Mouse (Mus musculus): ENCODE data around the gene F13b. TPM values are rescaled to one million over a fixed set of nuclear protein-coding genes. Genes with fewer than 3 reads are reported as not detected.

The F13b gene
- not detected in 2 replicates for polyA plus RNA-seq (2012; rRNA removed)

- no peaks in the 10 kb centered on the region for H3K4me1 ChIP-seq (ENCODE audit: control insufficient read depth, insufficient read depth, insufficient read length)
- DNase-seq (ENCODE audit: low read depth in 1 of 2, low spot score in 2 of 2): no peak
- H3K4me3 ChIP-seq (ENCODE audit: extremely low read depth, insufficient read depth, insufficient read length): no peak within 1 kb of the TSS
- TF ChIP-seq POLR2A (IDR thresholded peaks at IDR 0.05; ENCODE audit: low read depth, low read length): no peak
- no peak for TF ChIP-seq CTCF (IDR thresholded peaks at IDR 0.05; ENCODE audit: extremely low read depth, insufficient read depth, insufficient read length, insufficient replicate concordance)
- no peaks in the 10 kb centered on the region for H3K27me3 ChIP-seq (ENCODE audit: control insufficient read depth, insufficient read depth, low read length)
- H3K36me3 ChIP-seq (ENCODE audit: control insufficient read depth, insufficient read depth, low read length): no peaks in the 10 kb centered on the region
- H3K27ac ChIP-seq (ENCODE audit: insufficient read depth, low read length): no peak within 1 kb of the TSS
- 91% methylated on average over 3 of the region's 3 CpGs for WGBS
Observed at GRCm38 (mm10) chr1:139501258-139501752, at the start of gene F13b. Gene F13b, plus strand, starts transcription at chr1:139501702.

GRCm38 (mm10) chr1:139454340-139455225 is 46.9 kb upstream of the F13b start, which contains the start of gene Aspm:
Gene Aspm, plus strand, starts transcription at chr1:139454772.
- Histone ChIP-seq H3K27me3 (ENCODE audit: control insufficient read depth, insufficient read depth, low read length) (no peaks in the 10 kb centered on the region), H3K27ac (ENCODE audit: insufficient read depth, low read length) (no peak within 1 kb of the TSS; the same call in 1 of the 2 replicates), H3K4me1 (ENCODE audit: control insufficient read depth, insufficient read depth, insufficient read length) (peaks cover 9% of the 10 kb centered on the region; the same call in 1 of the 2 replicates), H3K4me3 (ENCODE audit: extremely low read depth, insufficient read depth, insufficient read length) (peak within 1 kb of the TSS; percentile 66), H3K36me3 (ENCODE audit: control insufficient read depth, insufficient read depth, low read length) (no peaks in the 10 kb centered on the region)
- TF ChIP-seq CTCF (IDR thresholded peaks at IDR 0.05; ENCODE audit: extremely low read depth, insufficient read depth, insufficient read length, insufficient replicate concordance) (no peak), POLR2A (IDR thresholded peaks at IDR 0.05; ENCODE audit: low read depth, low read length) (no peak)
- WGBS: under 1% methylated on average over 65 of the region's 65 CpGs
- DNase-seq (ENCODE audit: low read depth in 1 of 2, low spot score in 2 of 2): peak; percentile 89 to 96

- H3K27me3 ChIP-seq (ENCODE audit: control insufficient read depth, insufficient read depth, low read length): no peaks in the 10 kb centered on the region
- H3K4me1 ChIP-seq (ENCODE audit: control insufficient read depth, insufficient read depth, insufficient read length): peaks cover 9% of the 10 kb centered on the region; the same call in 1 of the 2 replicates
- TF ChIP-seq CTCF (IDR thresholded peaks at IDR 0.05; ENCODE audit: extremely low read depth, insufficient read depth, insufficient read length, insufficient replicate concordance): no peak
- TF ChIP-seq POLR2A (IDR thresholded peaks at IDR 0.05; ENCODE audit: low read depth, low read length): no peak
- peak overlapping the region; percentile 66 for H3K4me3 ChIP-seq (ENCODE audit: extremely low read depth, insufficient read depth, insufficient read length)
- WGBS: 2% methylated on average over 17 of the region's 17 CpGs
- no peak overlapping the region; the same call in 1 of the 2 replicates for H3K27ac ChIP-seq (ENCODE audit: insufficient read depth, low read length)
- no peak for DNase-seq (ENCODE audit: low read depth in 1 of 2, low spot score in 2 of 2)
- H3K36me3 ChIP-seq (ENCODE audit: control insufficient read depth, insufficient read depth, low read length): no peaks in the 10 kb centered on the region
Observed at GRCm38 (mm10) chr1:139455226-139455869, 46.2 kb upstream of the F13b start.

GRCm38 (mm10) chr1:139460807-139461206 is 40.7 kb upstream of the F13b start:
- no peaks in the 10 kb centered on the region for H3K4me1 ChIP-seq (ENCODE audit: control insufficient read depth, insufficient read depth, insufficient read length)
- H3K36me3 ChIP-seq (ENCODE audit: control insufficient read depth, insufficient read depth, low read length): no peaks in the 10 kb centered on the region
- H3K27me3 ChIP-seq (ENCODE audit: control insufficient read depth, insufficient read depth, low read length): no peaks in the 10 kb centered on the region
- 58% methylated on average over 5 of the region's 5 CpGs for WGBS
- no peak for TF ChIP-seq CTCF (IDR thresholded peaks at IDR 0.05; ENCODE audit: extremely low read depth, insufficient read depth, insufficient read length, insufficient replicate concordance)
- TF ChIP-seq POLR2A (IDR thresholded peaks at IDR 0.05; ENCODE audit: low read depth, low read length): no peak
- no peak overlapping the region for H3K27ac ChIP-seq (ENCODE audit: insufficient read depth, low read length)
- no peak overlapping the region for H3K4me3 ChIP-seq (ENCODE audit: extremely low read depth, insufficient read depth, insufficient read length)
- no peak for DNase-seq (ENCODE audit: low read depth in 1 of 2, low spot score in 2 of 2)

GRCm38 (mm10) chr1:139465936-139466335 is 35.6 kb upstream of the F13b start:
- no peak overlapping the region for H3K27ac ChIP-seq (ENCODE audit: insufficient read depth, low read length)
- 83% methylated on average over 11 of the region's 11 CpGs for WGBS

GRCm38 (mm10) chr1:139478898-139479297 is 22.6 kb upstream of the F13b start:
- no peaks in the 10 kb centered on the region for H3K4me1 ChIP-seq (ENCODE audit: control insufficient read depth, insufficient read depth, insufficient read length)
- 97% methylated on average over 11 of the region's 11 CpGs for WGBS
- no peak for TF ChIP-seq CTCF (IDR thresholded peaks at IDR 0.05; ENCODE audit: extremely low read depth, insufficient read depth, insufficient read length, insufficient replicate concordance)
- no peaks in the 10 kb centered on the region for H3K27me3 ChIP-seq (ENCODE audit: control insufficient read depth, insufficient read depth, low read length)
- peaks cover 5% of the 10 kb centered on the region for H3K36me3 ChIP-seq (ENCODE audit: control insufficient read depth, insufficient read depth, low read length)
- no peak for DNase-seq (ENCODE audit: low read depth in 1 of 2, low spot score in 2 of 2)
- no peak overlapping the region for H3K4me3 ChIP-seq (ENCODE audit: extremely low read depth, insufficient read depth, insufficient read length)
- no peak overlapping the region for H3K27ac ChIP-seq (ENCODE audit: insufficient read depth, low read length)

More at GRCm38 (mm10) chr1:139465936-139466335, 35.6 kb upstream of the F13b start:
- H3K4me1 ChIP-seq (ENCODE audit: control insufficient read depth, insufficient read depth, insufficient read length): no peaks in the 10 kb centered on the region
- H3K27me3 ChIP-seq (ENCODE audit: control insufficient read depth, insufficient read depth, low read length): no peaks in the 10 kb centered on the region
- no peak for DNase-seq (ENCODE audit: low read depth in 1 of 2, low spot score in 2 of 2)
- no peak overlapping the region for H3K4me3 ChIP-seq (ENCODE audit: extremely low read depth, insufficient read depth, insufficient read length)
- no peaks in the 10 kb centered on the region for H3K36me3 ChIP-seq (ENCODE audit: control insufficient read depth, insufficient read depth, low read length)
- TF ChIP-seq POLR2A (IDR thresholded peaks at IDR 0.05; ENCODE audit: low read depth, low read length): no peak
- TF ChIP-seq CTCF (IDR thresholded peaks at IDR 0.05; ENCODE audit: extremely low read depth, insufficient read depth, insufficient read length, insufficient replicate concordance): no peak

All from spleen, adult 2 months (tissue).